Mouse (Mus musculus) embryo, embryonic 9.5 days (tissue): ENCODE measurements at regions not wholly inside any gene's neighbourhood (a gene's known extent, or its start where the extent isn't known, plus 50 kb on each side); places are given as distances from the start of the nearest gene placed in this dataset.

Experiments
- DNase-seq: peaks from one replicate; pipeline ENCODE4 v3.0.0-alpha.2; 2017; ENCODE audit errors: extremely low spot score

- no peak for DNase-seq
These were observed 118.8 kb upstream of the Ccdc54 start for GRCm38 (mm10) chr16:50709727-50710126.

GRCm38 (mm10) chr16:50707906-50708305 lies 117.0 kb upstream of the Ccdc54 start:
- DNase-seq: no peak

GRCm38 (mm10) chr16:50705921-50706320 lies 115.0 kb upstream of the Ccdc54 start:
- DNase-seq: no peak

GRCm38 (mm10) chr16:50700811-50701517 lies 110.0 kb upstream of the Ccdc54 start:
- DNase-seq: no peak

GRCm38 (mm10) chr16:50700123-50700522 lies 109.2 kb upstream of the Ccdc54 start:
- DNase-seq: no peak

GRCm38 (mm10) chr16:50697722-50698121 lies 106.8 kb upstream of the Ccdc54 start:
- DNase-seq: no peak

GRCm38 (mm10) chr16:50696052-50696451 lies 105.1 kb upstream of the Ccdc54 start:
- DNase-seq: no peak

GRCm38 (mm10) chr16:50694045-50694444 lies 103.1 kb upstream of the Ccdc54 start:
- DNase-seq: no peak

GRCm38 (mm10) chr16:50690818-50691217 lies 99.9 kb upstream of the Ccdc54 start:
- DNase-seq: no peak

GRCm38 (mm10) chr16:50689525-50689924 lies 98.6 kb upstream of the Ccdc54 start:
- no peak for DNase-seq

- no peak for DNase-seq
These were observed 98.0 kb upstream of the Ccdc54 start for GRCm38 (mm10) chr16:50688818-50689506.

- no peak for DNase-seq
These were observed 88.7 kb upstream of the Ccdc54 start for GRCm38 (mm10) chr16:50679698-50680097.

- no peak for DNase-seq
These were observed 82.4 kb upstream of the Ccdc54 start for GRCm38 (mm10) chr16:50673339-50673738.

- no peak for DNase-seq
These were observed 81.8 kb upstream of the Ccdc54 start for GRCm38 (mm10) chr16:50672713-50673112.

GRCm38 (mm10) chr16:50671170-50671569 lies 80.2 kb upstream of the Ccdc54 start:
- DNase-seq: no peak

GRCm38 (mm10) chr16:50664240-50664639 lies 73.3 kb upstream of the Ccdc54 start:
- DNase-seq: no peak
